Mouse (Mus musculus) stomach, embryonic 14.5 days (tissue): ENCODE measurements at regions not wholly inside any gene's neighbourhood (a gene's known extent, or its start where the extent isn't known, plus 50 kb on each side); places are given as distances from the start of the nearest gene placed in this dataset.

Experiments used
- ATAC-seq: fragments of 200-750 bp; cut with Nextera tagmentation; 2 replicates; pipeline ENCODE4 v1.8.0; 2017; ENCODE audit warnings: low read depth, moderate TSS enrichment; ENCODE audit not compliant: insufficient number of reproducible peaks, insufficient read depth, low FRiP score
- H3K27ac ChIP-seq: fragments of 300-500 bp; sonication (generic); 2 replicates; pipeline ENCODE4 v1.5.1; 2014; ENCODE audit warnings: mild to moderate bottlenecking, low read length, moderate library complexity, mixed read lengths
- H3K27me3 ChIP-seq: fragments of 300-500 bp; sonication (generic); 2 replicates; pipeline ENCODE4 v1.6.1; 2014; ENCODE audit warnings: low read length, control low read depth, mixed read lengths; ENCODE audit not compliant: control insufficient read depth, insufficient read depth
- H3K36me3 ChIP-seq: fragments of 300-500 bp; sonication (generic); 2 replicates; pipeline ENCODE4 v1.6.1; 2014; ENCODE audit warnings: mild to moderate bottlenecking, control low read depth, low read length, moderate library complexity, mixed read lengths; ENCODE audit not compliant: control insufficient read depth, insufficient read depth
- H3K4me1 ChIP-seq: fragments of 300-500 bp; sonication (generic); 2 replicates; pipeline ENCODE4 v1.6.1; 2014; ENCODE audit warnings: low read length, control low read depth, mixed read lengths; ENCODE audit not compliant: control insufficient read depth, insufficient read depth
- H3K4me2 ChIP-seq: fragments of 300-500 bp; sonication (generic); replicated peaks from 2 replicates; pipeline ENCODE4 v1.6.1; 2014; ENCODE audit warnings: low read depth, low read length, control low read depth
- H3K4me3 ChIP-seq: fragments of 300-500 bp; sonication (generic); 2 replicates; pipeline ENCODE4 v1.5.1; 2014; ENCODE audit warnings: low read depth, low read length, control low read depth
- H3K9ac ChIP-seq: fragments of 300-500 bp; sonication (generic); replicated peaks from 2 replicates; pipeline ENCODE4 v1.6.1; 2014; ENCODE audit warnings: low read depth, mild to moderate bottlenecking, control low read depth, low read length, moderate library complexity, mixed read lengths
- H3K9me3 ChIP-seq: fragments of 300-500 bp; sonication (generic); 2 replicates; pipeline ENCODE4 v1.6.1; 2016; ENCODE audit warnings: low read depth, low read length, control low read depth; ENCODE audit not compliant: control insufficient read depth
- WGBS: fragments of 180-500 bp; shearing (Covaris S2); extraction: QIAGEN DNeasy Blood & Tissue Kit; methylation state at CpG from one replicate; pipeline ENCODE4 v1.1.7; 2014; 5-methylcytosine and 5-hydroxymethylcytosine counted together

DNA sequence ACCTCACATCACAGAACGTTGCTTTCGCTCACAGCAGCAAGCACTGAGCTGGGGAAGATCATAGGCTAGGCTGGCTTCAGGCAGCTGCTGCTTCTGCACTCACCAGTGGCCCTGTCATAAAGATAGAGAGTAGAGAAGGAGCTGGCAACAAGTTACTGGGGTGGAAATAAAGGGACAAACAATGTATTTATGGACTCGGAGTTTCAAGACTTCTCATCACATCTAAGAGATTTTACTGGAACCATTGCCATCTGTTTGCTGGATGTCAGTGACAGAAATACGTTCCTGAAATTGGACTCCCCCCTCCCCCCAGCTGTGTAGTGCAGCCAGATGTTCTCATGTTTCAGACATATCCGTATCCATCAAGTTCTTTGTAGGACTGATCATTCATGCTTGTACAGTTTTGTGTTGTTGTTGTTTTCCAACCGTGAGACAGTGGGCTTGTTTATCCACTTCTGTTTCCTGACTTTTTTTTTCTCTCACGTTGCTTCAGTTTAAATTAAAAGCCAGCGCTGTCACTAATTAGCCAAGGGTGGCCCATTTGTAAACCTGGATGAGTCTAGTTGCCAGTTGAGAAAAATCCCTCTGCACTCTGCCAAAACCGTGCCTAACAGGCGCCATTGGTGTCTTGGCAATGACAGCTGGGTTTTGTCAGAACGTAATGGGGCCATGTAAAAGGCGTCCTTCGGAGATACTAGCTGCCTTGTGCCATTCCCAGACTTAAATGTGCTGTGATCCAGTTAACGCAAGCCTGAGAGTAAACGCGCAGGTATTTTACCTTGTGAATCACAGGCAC lies 496.0 kb upstream of the Id4 start:
- Histone ChIP-seq H3K36me3 (no peaks in the 10 kb centered on the region), H3K9ac (no peak overlapping the region), H3K27ac (no peak overlapping the region), H3K9me3 (no peaks in the 10 kb centered on the region), H3K27me3 (no peaks in the 10 kb centered on the region), H3K4me3 (no peak overlapping the region), H3K4me1 (no peaks in the 10 kb centered on the region), H3K4me2 (no peak overlapping the region)
- WGBS: 49% methylated on average over 16 of the region's 16 CpGs
- ATAC-seq: no peak

GRCm38 (mm10) chr13:47768963-47769527 lies 492.0 kb upstream of the Id4 start:
- Histone ChIP-seq H3K27me3 (no peaks in the 10 kb centered on the region), H3K27ac (no peak overlapping the region), H3K36me3 (no peaks in the 10 kb centered on the region), H3K9me3 (no peaks in the 10 kb centered on the region), H3K4me1 (no peaks in the 10 kb centered on the region), H3K4me3 (no peak overlapping the region), H3K9ac (no peak overlapping the region), H3K4me2 (no peak overlapping the region)
- 77% methylated on average over 9 of the region's 9 CpGs for WGBS
- no peak for ATAC-seq

DNA sequence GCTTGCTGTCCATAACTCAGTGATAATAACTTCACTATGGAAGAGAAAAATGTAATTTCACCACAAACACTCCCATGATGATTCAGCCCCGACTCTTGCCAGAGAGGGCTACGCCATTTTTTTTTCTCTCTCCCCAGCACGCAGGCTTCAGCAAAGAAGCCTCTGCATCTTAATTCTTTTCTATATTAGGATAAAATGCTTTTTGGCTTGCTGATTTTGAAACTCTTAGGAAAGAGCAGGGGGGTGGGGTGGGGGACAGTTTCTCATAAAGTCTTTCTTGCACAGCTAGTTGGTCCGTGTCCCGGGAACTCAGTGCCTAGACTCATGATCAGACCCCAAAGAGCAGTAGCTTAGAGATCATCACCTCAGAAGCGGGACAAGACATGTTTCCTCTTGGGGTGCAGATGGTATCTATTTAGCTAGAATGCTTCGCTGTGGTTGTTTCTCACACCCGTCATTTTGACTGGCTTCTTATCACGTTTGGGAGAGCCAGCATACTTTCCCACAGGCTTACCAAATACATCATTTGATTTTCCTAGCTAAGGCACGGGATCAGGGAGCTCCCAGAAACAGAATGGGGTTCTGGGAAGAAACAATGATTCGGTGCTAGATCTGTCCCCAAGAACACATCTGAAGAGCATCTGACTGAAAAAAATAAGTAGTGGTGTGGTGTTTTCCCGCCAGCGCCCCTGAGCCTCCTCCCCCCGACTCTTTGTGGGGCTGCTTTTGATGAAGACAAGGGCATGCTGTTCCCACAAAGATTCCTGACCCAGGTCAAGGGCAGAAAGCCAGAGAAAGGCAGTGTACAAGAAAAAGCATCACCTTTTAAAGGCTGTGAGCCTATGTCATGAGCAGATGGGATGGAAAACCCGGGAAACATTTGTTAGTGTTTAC lies 483.6 kb upstream of the Id4 start:
- H3K9me3 ChIP-seq: no peaks in the 10 kb centered on the region
- H3K27ac ChIP-seq: peak overlapping the region; percentile 63; the same call in 1 of the 2 replicates
- ATAC-seq: no peak
- no peaks in the 10 kb centered on the region for H3K27me3 ChIP-seq
- no peak overlapping the region for H3K4me3 ChIP-seq
- H3K9ac ChIP-seq: no peak overlapping the region
- no peak overlapping the region for H3K4me2 ChIP-seq
- 0 out of 2 replicates have a peak, but pooled peaks cover 3% of the 10 kb centered on the region for H3K4me1 ChIP-seq
- H3K36me3 ChIP-seq: no peaks in the 10 kb centered on the region
- 47% methylated on average over 15 of the region's 15 CpGs for WGBS

DNA sequence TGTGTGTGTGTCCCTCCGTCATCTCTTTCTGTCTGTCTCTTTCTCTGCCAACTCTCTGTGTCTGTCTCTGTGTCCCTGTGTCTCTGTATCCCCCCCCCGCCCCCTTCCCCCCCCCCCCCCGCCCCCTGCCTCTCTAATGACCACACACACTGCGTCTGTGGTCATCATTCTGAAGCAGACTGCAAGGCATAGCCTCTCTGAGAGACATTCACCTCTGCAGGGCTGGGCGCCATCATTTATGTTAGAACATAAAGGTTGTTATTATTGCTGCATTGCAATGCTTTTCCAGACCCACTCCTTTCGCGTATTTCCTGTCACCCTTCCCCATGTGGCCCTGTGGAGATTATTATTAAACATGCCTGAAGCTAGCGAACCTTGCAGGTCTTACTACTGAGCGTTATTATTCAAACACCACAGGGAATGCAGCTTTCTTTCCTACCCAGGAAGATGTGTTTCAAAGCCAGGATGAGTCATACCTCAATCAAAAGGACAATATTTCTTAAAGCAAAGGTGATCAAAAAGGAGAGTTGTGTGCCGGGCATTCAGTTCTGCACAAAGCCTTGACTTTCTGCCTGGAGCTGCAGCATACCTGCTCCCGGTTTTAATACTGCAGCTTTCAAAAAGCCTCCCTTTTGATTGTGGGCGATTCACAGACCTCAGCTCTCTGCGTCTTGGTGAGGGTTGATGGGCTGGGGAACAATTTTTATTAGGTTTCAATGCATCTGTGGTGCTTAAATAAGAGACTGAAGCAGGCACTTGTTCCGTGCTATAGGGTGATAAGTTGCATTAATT lies 482.6 kb upstream of the Id4 start:
- H3K36me3 ChIP-seq: no peaks in the 10 kb centered on the region
- H3K4me2 ChIP-seq: no peak overlapping the region
- ATAC-seq: no peak
- H3K27ac ChIP-seq: 0 out of 2 replicates have a peak overlapping the region, but pooled peaks have one; percentile 10
- H3K9me3 ChIP-seq: no peaks in the 10 kb centered on the region
- H3K4me1 ChIP-seq: 0 out of 2 replicates have a peak, but pooled peaks cover 3% of the 10 kb centered on the region
- WGBS: 51% methylated on average over 13 of the region's 14 CpGs
- H3K27me3 ChIP-seq: no peaks in the 10 kb centered on the region
- H3K9ac ChIP-seq: no peak overlapping the region
- H3K4me3 ChIP-seq: no peak overlapping the region

GRCm38 (mm10) chr13:47784406-47784805 lies 476.6 kb upstream of the Id4 start:
- Histone ChIP-seq H3K36me3 (no peaks in the 10 kb centered on the region), H3K9ac (no peak overlapping the region), H3K4me3 (no peak overlapping the region), H3K27me3 (no peaks in the 10 kb centered on the region), H3K4me1 (no peaks in the 10 kb centered on the region), H3K27ac (no peak overlapping the region), H3K4me2 (no peak overlapping the region), H3K9me3 (no peaks in the 10 kb centered on the region)
- ATAC-seq: no peak
- WGBS: 87% methylated on average over 3 of the region's 3 CpGs

DNA sequence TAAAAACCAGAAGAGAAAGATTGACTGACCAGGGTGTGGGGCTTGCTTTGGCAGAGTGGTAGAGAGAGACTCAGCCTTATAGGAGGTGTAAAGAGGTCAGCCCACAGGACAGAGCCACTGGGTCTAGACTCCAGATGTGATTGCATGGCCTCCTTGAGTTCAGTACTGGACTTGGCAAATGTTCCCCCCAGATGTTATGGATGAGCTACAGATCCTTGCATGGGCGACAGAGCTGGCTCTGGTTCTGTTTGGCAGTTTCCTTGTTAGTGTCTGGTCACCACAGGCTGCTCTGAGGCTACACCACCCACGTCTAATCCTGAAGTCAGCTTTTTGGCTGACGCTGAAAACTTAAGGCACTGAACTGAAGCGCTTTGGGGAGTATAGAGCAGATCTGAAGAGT lies 463.2 kb upstream of the Id4 start:
- no peaks in the 10 kb centered on the region for H3K9me3 ChIP-seq
- no peak overlapping the region for H3K9ac ChIP-seq
- H3K27ac ChIP-seq: no peak overlapping the region
- H3K4me2 ChIP-seq: no peak overlapping the region
- no peak overlapping the region for H3K4me3 ChIP-seq
- H3K4me1 ChIP-seq: no peaks in the 10 kb centered on the region
- no peak for ATAC-seq
- no peaks in the 10 kb centered on the region for H3K27me3 ChIP-seq
- no peaks in the 10 kb centered on the region for H3K36me3 ChIP-seq
- 72% methylated on average over 4 of the region's 4 CpGs for WGBS

DNA sequence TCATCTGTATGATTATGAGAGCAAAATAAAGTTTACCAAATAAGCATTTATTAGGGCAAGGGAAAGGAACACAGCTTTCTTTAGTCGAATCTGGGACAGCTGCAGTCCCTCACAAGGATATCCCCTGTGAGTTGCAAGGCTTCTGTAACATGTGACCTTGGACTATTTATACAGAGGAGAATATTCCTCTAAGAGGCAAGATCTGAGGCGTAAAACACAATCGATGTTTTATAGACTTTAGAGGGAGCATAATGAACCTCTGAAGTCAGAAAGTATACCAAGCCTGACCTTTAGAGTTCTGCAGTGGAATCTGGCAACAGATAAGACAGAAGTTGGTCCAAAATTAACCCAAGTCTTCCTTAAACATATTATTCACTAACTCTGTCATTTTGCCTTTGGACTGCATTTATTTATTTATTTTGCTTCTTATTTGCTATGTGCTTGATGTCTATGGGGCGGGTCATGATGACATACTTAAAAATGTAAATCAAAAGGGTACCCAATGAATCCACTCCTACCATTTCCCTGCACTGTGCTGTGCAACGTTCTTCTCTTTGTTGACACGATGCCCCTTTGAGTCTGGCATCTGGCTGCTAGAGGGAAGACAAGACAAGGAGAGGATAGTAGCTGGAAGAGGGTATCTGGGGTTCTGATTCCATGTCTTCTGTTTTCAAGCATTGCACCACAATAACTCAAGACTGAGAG lies 449.2 kb upstream of the Id4 start:
- H3K4me1 ChIP-seq: 0 out of 2 replicates have a peak, but pooled peaks cover 9% of the 10 kb centered on the region
- H3K9ac ChIP-seq: no peak overlapping the region
- no peaks in the 10 kb centered on the region for H3K27me3 ChIP-seq
- no peak overlapping the region for H3K4me3 ChIP-seq
- no peak overlapping the region for H3K4me2 ChIP-seq
- no peak overlapping the region; the same call in 1 of the 2 replicates for H3K27ac ChIP-seq
- no peaks in the 10 kb centered on the region for H3K36me3 ChIP-seq
- H3K9me3 ChIP-seq: no peaks in the 10 kb centered on the region
- 45% methylated on average over 6 of the region's 6 CpGs for WGBS
- no peak for ATAC-seq
